Mouse (Mus musculus) neutrophil, adult 65 days (primary cell): ENCODE data around the gene Mrm2. TPM values are rescaled to one million over a fixed set of nuclear protein-coding genes. Genes with fewer than 3 reads are reported as not detected.

Source experiments
- total RNA-seq: library from RNA; stranded (reverse); gene quantifications from 2 replicates; pipeline ENCODE4 v1.2.4, GENCODE M21; 2023

The Mrm2 gene
- 1.3 and 1.9 TPM in 2 replicates for total RNA-seq

DNA sequence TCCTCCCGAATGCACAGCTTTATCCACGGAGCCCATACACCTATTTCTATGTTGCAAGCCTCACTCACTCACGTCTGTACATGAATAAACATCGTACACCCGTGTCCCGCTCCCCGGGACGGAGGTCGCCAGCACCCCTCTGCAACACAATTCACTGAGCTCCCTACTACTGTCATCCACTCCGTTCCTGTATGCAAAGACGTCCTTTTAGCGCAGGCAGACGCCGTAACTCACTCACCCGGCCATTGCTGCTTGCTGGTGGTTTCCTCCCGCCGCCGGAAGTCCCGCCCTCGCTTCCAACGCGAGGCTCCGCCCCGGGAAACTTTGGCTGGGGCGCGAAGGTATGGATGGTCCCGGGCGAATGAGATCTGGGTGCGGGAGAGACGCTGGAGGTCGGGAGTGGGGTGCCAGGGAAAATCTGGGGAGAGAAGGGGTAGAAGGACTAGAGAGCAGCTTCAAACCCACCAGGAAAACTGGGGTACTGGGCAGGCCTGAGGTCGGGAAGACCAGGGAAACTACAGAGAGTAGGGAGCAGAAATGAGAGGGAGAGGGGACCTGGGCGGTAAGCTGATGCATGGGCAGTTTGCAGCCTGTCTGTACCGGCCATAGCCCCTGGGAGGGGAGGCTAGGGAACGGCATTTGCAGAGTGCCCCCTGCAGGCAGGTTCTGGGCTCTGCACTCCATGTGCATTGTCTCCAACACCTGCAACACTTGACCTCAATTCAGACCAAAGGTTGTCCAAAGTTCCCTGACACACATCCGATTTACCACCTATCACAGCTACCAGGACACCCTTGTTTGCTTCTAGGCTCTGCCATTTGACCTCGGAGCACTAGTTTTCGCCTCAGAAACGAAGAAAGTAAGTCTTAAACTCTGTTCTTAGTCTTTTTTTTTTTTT, at the start of gene Mrm2:
Mrm2 (minus strand) TSS at position 284 of the 898 bp plus-strand sequence.

DNA sequence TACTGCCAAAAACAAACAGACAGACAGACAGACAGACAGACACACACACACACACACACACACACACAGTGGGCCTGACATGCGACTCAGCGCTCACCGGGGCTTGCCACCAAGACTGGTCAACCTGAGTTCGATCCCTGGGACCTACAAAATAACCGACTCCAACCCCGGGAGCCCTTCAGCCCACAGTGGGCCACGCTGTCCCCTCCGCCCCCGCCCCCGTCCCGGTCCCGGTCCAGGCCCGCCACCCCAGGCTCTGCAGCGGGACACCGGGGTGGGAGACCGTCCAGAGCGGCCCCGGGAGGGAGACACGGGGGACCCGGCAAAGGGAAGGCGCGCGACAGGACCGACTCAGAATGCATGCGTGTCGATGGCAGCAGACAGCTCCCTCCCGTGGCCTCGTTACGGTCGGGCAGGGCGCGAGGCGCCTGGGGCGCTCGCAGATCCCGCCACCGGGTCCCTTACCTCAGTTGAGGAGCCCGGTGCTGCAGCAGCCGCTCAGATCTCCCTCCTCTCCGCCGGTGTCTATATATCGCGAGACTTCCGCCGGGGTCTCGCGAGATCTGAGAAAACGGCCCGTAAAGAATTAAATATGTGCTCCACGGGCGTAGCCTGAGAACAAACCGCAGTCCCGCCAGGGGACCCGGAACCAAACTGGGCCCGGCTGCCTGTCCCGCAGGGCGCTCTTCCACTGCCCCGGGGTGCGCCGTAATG, 10.5 kb downstream of the Mrm2 start, which contains the start of the genes Mad1l1 and Nudt1:
Mad1l1 (minus strand) TSS at position 511 of the 714 bp plus-strand sequence.
Nudt1 (plus strand) TSS at position 615 of the 714 bp plus-strand sequence.

Other genes starting within 250 kb of the Mrm2 start
- 24.5 and 30.9 TPM in 2 replicates for gene Mad1l1, start 10.3 kb downstream of the Mrm2 start, total RNA-seq
- gene Nudt1, start 10.2 kb downstream of the Mrm2 start, total RNA-seq, result 4.6 and 6.9 TPM in 2 replicates
- gene Snx8, start 57.4 kb upstream of the Mrm2 start, total RNA-seq, result 10.1 and 23.5 TPM in 2 replicates
- gene Eif3b, start 87.4 kb upstream of the Mrm2 start, total RNA-seq, result 47.9 TPM in 2 replicates
- gene Gm4869, start 113.7 kb upstream of the Mrm2 start, total RNA-seq, result not detected in 2 replicates
- gene Chst12, start 173.7 kb upstream of the Mrm2 start, total RNA-seq, result 109 and 110 TPM in 2 replicates
- gene Grifin, start 233.2 kb upstream of the Mrm2 start, total RNA-seq, result not detected in 2 replicates